Mouse (Mus musculus) bone marrow macrophage, adult 2 months (primary cell): ENCODE data around the gene Src.

ENCODE experiments used
- CTCF ChIP-seq: IDR thresholded peaks from 2 replicates; pipeline ENCODE4 v1.5.1; 2012; ENCODE audit warnings: low read depth, mild to moderate bottlenecking, low read length, moderate library complexity
- POLR2A ChIP-seq: IDR thresholded peaks from 2 replicates; pipeline ENCODE4 v1.6.1; 2012; ENCODE audit warnings: mild to moderate bottlenecking, low read depth, low read length, borderline replicate concordance

DNA sequence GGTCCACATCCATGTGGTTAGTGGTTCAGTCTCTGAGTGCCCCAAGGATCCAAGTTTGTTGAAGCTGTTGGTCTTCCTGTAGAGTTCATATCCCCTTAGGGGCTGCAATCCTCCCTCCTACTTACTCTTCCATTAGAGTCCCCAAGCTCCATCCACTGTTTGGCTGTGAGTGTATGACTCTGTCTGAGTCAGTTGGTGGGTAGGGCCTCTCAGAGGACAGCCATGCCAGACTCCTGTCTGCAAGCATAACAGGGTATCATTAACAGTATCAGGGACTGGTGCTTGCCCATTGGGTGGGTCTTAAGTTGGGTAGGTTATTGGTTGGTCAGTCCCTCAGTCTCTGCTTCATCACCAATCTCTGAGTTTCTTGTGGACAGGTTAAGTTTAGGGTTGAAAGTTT is 1.3 kb downstream of the Src start:
- TF ChIP-seq POLR2A, result no peak
- no peak for TF ChIP-seq CTCF
